Mouse (Mus musculus): ENCODE measurements around the gene Homer1.

Gene Homer1

DNA sequence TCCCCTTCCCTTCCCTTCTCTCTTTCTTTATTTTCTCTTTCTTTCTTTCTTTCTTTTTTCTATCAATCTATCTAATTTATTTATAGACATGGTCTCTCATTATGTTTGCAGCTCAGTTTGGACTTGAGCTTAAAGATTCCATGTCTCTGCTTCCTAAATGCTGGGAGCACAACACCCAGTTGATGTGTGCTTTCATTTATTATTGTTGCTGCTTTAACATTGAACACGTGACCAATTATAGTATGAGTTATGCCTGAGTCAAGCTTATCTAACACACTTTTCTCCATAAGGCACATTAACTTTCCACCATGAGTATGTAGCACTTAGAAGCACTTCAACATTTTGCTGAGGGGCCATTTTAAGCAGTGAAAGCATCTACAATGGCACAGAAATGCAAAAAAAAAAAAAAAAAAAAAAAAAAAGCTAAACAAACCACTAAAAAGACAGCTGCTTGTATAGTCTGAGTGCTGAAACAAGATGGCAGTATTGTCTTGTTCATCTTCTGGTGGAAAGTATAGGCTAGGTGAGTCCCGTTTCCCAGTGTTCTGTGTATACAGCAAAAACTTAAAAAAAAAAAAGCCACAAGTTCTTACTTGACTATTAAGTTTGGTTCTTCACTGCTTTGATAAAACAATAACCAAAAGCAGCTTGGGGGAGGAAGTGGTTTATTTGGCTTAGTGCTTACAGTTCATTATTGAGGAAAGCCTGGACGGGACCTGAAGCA is 41.3 kb downstream of the Homer1 start:
- DNase-seq (ENCODE audit: low spot score in 2 of 2), result no peak

DNA sequence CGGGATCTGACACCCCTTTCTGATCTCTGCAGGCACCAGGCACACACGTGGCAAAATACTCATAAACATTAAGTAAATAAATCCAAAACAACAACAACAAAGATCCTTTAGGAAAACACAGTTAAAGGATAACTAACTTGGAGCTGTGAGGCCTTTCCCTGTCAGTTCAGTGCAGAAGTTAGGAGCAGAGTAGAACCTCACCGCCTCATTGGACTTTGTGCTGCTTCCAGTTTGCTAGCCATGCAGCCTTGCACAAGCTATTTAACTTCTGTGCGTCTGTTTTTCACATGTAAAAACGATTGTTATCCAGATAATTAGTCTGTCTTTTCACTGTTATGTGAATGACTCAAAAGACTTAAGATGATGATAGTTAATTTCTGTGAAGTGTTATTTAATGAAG is 43.2 kb downstream of the Homer1 start:
- DNase-seq (ENCODE audit: low spot score in 2 of 2), result no peak

DNA sequence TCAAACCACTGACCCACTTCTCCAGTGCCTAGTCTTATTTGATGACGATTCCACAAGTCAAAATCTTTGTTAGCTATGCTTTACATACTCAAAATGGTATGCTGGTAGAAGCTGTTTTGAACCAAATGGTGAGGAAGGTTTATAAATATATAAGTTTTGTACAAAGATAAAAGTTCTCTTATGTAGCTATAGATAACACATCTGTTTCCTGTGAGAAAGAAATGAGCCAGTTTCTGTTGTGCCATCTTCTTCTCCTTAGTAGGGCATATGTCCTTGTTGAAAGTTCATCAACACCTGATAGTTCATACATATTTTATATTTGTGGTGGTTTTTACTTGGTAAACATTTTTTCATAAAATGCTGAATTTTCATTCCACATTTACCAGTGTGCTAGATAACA is 45.0 kb downstream of the Homer1 start:
- DNase-seq (ENCODE audit: low spot score in 2 of 2), result no peak

DNA sequence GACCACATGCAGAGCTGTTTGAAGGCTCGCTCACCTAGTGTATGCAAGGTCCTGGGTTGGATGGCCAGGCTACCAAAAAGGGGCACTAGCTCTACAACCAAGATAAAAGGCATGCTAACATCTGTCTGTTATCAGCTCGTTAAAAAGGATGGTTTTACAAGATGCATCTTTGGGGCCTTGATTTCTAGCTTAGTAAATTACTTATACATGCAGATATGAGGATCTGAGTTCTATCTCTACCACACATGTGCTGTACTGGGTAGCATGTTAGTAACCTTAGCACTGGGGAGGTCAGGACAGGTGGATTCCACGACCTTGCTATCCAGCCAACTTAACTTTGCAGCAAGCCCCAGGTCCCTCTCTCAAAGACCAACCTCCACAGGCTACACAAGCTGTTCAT is 46.4 kb downstream of the Homer1 start:
- no peak for DNase-seq (ENCODE audit: low spot score in 2 of 2)

DNA sequence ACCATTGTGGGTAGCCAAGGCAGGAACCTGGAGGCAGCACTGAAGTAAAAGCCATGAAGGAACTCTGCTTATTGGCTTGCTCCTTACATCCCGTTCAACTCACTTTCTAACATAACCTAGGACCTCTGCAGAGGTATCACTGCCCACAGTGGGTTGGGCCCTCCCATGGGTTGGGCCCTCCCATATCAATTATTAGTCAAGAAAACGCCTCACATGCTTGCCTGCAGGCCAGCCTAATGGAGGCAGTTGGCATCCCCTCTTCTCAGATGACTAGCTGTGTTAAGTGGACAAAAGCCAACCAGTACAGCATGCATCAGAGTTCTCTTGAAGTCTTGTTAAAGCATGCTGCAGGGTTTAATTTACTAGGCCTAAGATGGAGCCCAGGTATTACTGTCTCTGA is 52.6 kb downstream of the Homer1 start:
- no peak for DNase-seq (ENCODE audit: low spot score in 2 of 2)

DNA sequence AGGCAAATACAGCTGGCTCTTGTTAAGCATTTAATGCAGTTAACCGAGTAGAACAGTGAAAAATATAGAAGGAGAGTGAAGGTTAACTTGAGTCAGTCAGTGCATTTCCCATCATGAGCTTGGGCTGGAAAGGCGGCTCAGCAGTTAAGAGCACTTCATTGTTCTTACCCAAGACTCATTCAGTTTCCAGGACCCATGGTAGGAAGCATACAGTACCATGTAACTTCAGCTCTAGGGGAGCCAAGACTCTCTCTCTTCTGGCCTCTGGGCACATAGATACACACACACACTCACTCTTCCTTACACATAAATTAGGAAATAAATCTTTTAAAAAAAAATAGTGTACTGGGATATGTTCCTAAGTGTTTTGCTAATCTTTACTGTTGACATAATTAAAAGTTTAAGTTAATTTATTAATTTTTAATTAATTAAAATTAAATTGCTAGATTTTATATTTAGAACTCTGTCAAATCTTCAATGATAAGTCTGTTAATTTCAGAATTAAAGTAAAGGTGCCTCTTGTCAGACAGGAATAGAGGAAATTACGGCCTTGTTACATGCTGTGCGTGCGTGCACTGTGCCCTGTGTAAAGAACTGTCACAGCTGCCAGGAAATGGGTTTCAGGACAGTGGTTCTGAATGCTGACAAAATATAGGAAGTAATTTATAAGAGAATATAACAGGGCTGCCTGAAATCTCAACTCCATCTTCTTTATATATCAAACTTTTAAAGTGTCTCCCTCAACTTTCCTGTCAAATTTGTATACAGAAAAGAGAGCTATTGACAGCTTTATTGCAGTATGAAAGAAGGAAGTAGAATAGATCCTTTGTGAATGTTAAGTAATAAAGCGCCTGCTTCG is 55.2 kb downstream of the Homer1 start:
- DNase-seq (ENCODE audit: low spot score in 2 of 2), result no peak

DNA sequence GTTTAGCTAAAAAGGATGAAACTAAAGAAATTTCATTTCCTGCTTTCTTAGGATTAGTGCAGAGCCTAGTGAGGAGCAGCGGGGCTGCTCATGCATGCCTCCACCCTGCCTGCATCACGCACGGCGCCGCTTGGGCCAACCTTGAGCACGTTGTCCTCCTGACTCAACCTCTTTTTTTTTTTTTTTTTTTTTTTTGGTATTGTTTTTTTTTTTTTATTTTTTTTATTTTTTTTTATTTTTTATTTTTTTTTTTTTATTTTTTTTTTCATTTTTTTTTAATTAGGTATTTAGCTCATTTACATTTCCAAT is 55.8 kb downstream of the Homer1 start:
- DNase-seq (ENCODE audit: low spot score in 2 of 2), result no peak

DNA sequence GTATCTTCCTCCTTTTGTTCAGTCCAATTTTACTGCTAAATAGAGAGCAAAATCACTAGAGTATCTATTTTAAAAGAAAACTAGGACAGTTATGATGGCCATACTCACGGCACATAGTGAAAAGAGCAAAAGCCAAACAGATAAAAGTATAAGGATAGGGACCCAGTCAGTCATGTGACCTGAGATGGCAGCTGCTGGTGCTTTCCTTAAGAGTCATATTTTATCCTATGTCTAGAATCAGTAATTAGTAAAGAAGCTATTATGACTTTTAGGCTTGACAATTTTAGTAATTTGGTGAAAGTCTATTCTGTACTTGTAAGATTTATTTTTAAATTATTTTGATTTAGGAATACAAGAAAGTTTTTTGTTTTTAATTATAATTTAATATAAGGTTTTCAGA is 59.1 kb downstream of the Homer1 start:
- DNase-seq (ENCODE audit: low spot score in 2 of 2), result no peak

DNA sequence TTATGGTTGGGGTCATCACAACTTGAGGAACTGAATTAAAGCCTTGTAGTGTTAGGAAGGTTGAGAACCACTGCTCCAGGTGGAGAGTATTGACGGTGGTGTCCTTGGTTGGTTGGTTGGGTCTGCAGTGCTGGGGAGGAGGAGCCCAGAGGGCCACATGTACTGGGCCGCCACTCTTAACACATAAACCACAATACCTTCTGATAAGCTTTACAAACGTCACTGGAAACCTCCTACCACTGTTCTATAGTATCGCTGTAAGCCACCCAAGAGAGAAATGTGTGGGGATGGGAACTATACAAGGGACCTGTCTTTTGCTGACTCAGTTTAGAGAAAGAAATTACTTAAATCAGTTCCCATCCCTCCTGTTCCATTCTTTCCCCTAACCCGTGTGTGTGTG is 68.1 kb downstream of the Homer1 start:
- DNase-seq (ENCODE audit: low spot score in 2 of 2), result no peak

DNA sequence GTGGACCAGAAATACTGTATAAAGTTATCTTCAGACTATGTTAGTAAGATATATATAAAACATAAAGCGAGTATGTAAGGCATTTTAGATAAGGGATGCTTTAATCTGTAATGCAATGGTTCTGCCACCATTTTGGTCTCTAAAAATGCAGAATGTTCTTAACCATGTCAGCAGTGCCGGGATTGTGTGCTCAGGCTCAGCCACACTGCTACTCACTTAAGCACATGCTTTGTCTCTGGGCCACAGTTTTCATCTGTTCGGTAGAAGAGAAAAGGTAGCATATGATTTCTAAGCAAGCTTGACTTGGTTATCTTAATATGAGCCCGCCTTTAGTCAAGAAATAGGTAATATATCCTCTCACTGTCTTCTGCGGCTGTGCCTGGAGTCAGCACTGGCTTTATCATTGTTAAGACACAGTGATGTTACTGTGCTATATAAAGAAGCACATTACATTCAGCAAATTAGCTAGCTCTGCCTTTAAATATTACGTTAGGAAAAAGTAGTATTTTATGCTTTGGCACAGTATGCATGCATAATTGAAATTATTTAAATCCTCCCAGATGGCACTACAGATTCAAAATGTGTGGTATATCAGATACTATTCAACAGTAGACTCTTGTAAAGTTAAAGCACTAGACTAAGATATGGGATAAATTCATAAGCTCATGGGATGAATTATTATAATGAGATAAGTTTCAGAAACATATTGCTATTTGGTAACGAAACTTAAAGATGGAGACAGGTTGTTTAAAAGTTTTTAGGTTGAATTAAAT is 69.6 kb downstream of the Homer1 start:
- DNase-seq (ENCODE audit: low spot score in 2 of 2), result no peak

DNA sequence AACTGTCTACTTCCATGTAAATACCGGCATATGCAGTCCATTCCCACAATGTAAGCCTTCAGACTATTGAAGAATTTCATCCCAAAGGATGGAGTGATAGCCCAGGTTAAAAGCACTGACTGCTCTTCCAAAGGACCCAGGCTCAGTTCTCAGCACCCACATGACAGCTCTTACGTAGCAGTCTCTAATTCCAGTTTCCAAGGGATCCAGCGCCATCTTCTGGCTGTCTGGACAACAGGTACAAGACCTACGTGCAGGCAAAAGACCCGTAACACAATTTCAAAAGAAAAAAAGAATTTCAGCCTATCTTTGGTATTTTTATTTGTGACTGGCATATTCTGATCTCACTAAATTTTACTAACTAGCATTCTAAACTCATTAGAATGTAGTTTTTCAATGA is 75.0 kb downstream of the Homer1 start:
- DNase-seq (ENCODE audit: low spot score in 2 of 2), result no peak

DNA sequence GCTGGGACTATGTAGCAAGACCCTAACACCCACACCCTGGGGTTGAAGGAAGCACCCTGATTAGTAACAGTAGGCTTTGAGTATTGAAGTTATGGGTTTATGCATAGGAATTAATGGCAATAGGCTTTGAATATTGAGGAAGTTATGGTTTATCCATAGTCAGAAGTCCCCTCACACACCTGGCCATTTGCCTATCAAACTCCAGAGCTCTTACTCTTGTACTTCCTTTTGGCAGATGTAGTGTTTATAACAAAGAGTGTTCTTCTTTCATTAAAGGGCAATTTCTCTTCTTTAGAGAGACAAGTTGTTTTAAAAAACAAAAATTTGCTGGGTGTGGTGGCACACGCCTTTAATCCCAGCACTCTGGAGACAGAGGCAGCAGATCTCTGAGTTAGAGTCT is 79.1 kb downstream of the Homer1 start:
- DNase-seq (ENCODE audit: low spot score in 2 of 2), result no peak

DNA sequence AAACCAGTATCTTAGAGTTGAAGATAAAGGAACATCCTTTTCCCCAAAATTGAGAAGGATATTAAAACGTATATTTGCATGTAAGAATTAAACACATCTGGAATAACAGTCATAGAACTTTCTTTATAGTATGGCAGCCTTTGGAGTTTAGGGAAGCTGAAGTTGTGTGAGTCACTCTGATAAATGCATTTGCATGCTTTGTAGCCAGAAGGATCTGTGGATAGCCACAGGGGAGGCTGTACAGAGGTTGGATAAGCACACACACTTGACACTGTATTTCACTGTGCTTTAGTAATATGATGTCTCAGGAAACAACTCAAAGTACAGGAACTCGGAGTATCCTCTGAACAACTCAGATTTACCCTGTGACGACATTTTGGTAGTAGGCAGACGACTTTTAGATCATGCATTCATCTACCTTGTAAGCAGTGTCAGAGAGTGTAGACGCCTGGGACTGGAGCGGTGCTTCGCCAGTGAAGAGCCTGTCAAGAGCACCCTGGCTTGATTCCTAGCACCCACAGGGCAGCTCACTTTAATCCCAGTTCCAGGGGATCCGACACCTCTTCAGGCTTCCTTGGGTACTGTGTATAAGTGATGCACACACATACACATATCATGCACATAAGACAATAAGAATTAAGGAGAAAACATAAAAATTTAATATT is 81.1 kb downstream of the Homer1 start:
- DNase-seq (ENCODE audit: low spot score in 2 of 2), result no peak

DNA sequence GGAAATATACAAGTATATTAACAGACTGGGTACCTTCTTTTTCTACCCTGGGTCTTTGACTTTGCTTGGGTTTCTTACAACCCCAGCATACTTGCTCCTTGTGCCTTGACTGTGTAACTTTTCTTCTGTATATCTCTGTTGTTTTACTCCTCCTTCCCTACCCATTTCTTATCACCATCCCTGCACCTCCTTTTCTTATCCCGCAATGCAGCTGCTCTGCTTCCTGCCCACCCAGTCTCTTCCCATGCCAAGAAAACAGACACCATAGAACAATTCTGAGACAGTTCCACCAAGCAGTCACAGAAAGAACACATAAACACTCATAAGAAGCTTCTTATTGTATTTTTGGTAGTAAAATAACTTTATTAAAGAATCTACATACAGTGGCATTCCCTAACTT is 81.9 kb downstream of the Homer1 start:
- no peak for DNase-seq (ENCODE audit: low spot score in 2 of 2)

DNA sequence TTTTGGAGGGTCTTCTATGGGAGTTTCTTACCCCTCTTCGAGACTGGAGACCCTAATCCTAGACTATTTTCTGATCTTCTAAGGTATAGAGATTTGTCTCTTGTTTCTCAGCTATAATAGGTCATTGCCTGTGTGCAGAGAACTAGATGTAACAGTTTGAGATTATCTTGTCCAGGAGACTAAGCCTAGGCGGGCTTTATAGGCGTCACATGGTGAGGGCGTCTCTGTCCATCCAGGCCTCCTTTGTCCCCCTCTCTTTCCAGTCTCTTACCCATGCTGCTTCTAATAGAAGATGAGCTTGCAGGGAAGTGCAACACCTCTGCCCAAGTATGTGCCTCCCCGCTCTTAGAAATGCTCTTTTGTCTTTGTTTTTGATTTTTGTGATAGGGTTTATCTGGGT is 83.7 kb downstream of the Homer1 start:
- DNase-seq (ENCODE audit: low spot score in 2 of 2), result no peak

DNA sequence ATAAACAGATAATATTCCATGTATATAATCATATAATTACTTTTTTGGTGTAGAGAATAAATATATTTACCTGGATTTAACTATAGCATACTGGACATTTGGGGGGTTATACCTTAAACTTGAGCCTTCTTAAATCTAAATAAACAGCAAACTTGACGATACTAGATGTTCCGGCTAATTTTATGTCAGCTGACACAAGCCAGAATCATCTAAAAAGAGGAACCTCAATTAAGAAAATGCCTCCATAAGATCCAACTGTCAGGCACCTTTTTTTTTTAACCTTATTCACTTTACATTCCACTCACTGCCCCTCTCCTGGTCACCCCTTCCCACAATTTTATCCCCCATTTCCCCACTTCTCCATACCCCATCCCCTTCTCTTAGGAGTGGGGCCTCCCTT is 84.2 kb downstream of the Homer1 start:
- DNase-seq (ENCODE audit: low spot score in 2 of 2), result no peak

DNA sequence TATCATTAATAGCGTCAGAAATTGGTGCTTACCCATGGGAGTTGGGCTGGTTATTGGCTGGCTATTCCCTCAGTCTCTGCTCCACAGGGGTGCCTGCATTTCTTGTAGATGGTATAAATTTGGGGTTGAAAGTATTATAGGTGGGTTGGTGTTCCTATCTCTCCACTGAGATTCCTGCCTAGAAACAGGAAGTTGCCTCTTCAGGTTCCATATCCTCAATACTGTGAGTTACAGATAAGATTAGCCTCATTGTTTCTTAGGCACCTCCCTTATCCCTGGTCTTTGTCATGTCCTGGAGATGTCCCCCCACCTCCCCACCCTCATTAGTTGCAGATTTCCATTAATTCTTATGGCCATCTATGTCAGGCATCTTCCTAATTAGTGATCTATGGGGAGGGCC is 85.0 kb downstream of the Homer1 start:
- DNase-seq (ENCODE audit: low spot score in 2 of 2), result no peak

DNA sequence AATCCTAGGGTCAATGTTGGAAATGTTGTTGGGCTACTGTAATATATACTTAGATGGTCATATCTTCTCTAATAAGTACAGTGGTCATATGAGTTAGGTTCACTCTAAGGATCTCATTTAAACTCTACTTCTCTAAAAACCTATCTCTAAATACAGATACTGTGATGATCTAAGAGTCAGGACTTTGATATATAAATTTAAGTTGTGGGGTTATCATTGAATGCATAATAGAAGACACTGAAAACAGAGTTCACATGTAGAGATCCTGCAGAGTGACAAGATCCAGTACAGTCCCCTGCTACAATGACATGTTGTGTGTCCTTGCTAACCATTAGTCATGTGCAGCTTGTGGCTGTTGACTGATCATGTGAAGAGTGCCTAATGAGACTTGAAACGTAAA is 85.7 kb downstream of the Homer1 start:
- DNase-seq (ENCODE audit: low spot score in 2 of 2), result no peak

DNA sequence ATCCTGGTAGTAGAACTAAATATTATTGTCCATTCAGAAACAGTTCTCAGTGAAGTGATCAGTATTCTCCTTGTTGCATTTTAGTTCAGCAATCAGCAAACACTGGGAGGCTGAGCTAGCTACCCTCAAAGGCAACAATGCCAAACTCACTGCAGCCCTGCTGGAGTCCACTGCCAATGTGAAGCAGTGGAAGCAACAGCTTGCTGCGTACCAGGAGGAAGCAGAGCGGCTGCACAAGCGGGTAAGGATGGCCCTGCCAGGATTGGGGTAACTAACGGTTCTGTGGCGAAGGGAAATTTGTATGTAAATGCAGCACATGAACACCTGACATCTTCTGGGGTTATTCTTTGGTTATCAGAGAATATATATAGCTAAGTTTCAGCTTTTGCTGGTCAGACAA is 88.0 kb downstream of the Homer1 start:
- DNase-seq (ENCODE audit: low spot score in 2 of 2), result no peak

DNA sequence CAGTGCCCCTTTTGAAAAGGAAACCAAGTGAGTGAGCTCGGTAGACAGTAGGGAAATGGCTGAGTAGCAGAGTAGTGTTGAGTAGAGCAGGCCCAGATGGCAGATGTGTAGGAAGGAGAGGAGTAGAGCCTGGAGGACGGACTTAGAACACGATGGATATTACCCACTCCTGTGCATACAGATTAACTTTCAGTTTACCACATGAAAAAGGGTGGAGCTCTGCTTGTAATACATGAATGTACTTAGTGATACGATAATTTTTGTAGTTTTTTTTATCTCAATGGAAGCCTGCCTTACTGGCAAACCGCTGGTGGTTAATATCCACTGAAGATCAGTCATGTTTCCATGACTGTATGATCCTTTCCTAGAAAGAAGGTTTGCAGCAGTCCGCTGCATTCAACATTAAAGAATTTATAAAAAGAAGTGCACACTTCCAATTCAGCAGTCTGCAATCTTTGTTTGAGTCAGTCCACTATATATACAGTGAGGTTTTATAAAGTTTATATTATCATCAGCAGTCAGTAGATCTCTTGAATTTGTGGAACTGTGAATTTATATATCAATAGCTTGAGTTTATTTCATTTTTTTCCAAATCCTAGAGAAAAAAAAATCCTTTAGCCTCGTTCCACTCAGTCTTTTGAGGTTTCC is 89.3 kb downstream of the Homer1 start:
- DNase-seq (ENCODE audit: low spot score in 2 of 2), result no peak

DNA sequence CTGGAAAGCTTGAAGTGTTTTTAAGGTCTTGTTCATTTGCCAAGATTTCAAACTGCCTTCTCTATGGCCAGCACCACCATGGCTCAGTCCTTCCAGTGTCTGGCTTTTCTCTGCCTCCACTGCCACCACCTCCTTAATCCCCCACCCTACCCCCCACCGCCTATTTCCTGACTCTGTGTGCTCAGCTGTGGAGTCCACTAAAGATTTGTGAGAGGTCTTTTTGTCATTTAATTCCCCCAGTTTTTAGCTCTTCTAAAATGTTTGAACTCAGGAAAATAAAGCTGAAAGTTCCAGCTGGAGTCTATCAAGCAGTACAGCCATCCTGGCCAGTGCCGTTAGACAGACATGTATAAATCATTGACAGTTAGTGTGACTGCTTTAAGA is 89.8 kb downstream of the Homer1 start:
- no peak for DNase-seq (ENCODE audit: low spot score in 2 of 2)

DNA sequence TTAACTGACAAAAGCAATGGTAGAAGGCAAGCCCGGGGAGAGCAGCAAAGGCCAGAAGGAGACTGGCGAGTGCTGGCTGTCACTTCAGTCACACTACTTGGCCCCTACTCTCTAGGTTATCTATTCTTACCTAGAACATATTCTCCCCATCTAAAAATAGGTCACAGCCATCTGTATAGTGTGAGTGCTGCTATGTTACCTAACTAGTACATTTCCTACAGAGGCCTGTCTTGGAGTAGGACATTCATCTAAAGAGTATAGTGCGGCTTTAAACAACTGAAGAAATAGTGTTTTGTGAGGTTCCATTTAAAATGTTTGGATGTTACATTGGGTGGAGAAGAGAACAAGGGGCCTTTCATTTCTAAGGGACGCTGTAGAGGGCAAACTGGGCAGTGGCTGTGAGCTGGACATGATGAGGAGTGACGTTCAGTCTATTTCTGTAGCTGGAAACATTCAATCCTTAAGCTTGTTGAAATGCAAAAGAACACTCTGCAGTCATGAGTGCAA is 100.3 kb downstream of the Homer1 start:
- peak; percentile 56 to 73 for DNase-seq (ENCODE audit: low spot score in 2 of 2)
